Mouse (Mus musculus): ENCODE data around the gene Plekha1. TPM values are rescaled to one million over a fixed set of nuclear protein-coding genes. Genes with fewer than 3 reads are reported as not detected.

Gene Plekha1
- total and polyA plus RNA-seq, 2 experiments from 2014 or later: 51.7 to 94.4 TPM

- Histone ChIP-seq H3K9ac (replicated peaks; ENCODE audit: low read length, poor library complexity, severe bottlenecking) (no peak overlapping the region), H3K27ac (ENCODE audit: low read depth, low read length) (no peak overlapping the region), H3K4me1 (ENCODE audit: insufficient read depth, low read length) (peaks cover 3% of the 10 kb centered on the region; the same call in 1 of the 2 replicates), H3K4me3 (ENCODE audit: low read depth, low read length) (no peak overlapping the region), H3K4me2 (ENCODE audit: low read depth, low read length, poor library complexity, severe bottlenecking) (no peak overlapping the region), H3K9me3 (ENCODE audit: low read length) (no peaks in the 10 kb centered on the region), H3K27me3 (ENCODE audit: insufficient read depth, low read length) (peaks cover 31% of the 10 kb centered on the region), H3K36me3 (ENCODE audit: insufficient read depth, low read length) (no peaks in the 10 kb centered on the region)
- ATAC-seq (ENCODE audit: low FRiP score) (no peak), DNase-seq (ENCODE audit: low spot score) (peak; percentile 17)
- TF ChIP-seq CTCF (IDR thresholded peaks at IDR 0.05): no peak
- 60% methylated on average over 8 of the region's 8 CpGs for WGBS
Measured at GRCm38 (mm10) chr7:130940733-130941132, 75.2 kb downstream of the Plekha1 start.

DNA sequence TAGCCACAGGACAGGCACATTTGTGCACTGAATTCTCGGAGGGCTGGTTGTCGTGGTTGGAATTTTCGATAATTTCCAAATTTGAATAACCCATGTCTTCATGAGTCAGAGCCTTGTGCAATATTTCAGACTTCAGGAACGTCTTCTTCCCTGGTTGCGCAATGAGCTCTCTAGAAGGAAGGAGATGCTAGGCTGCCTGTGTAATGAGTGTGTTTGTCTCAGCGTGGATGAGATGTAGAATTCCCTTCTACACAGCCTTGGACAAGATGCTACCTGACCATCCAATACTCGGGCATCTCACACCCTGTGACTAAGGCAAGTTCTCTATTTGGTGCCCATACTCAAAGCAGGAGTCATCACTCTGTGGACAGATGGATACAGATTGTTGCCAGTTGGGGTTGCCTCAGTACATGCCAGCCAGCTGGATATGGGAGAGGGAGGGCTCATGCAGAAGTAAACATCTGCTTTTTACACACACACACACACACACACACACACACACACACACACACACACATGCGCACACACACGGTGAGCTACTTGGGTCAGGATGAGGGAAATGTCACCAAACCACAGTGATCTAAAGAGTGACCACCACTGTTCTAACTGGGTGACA, 77.8 kb downstream of the Plekha1 start:
- Histone ChIP-seq H3K9me3 (ENCODE audit: low read length) (no peaks in the 10 kb centered on the region), H3K27ac (ENCODE audit: low read depth, low read length) (no peak overlapping the region), H3K9ac (replicated peaks; ENCODE audit: low read length, poor library complexity, severe bottlenecking) (no peak overlapping the region), H3K36me3 (ENCODE audit: insufficient read depth, low read length) (no peaks in the 10 kb centered on the region), H3K4me1 (ENCODE audit: insufficient read depth, low read length) (peaks cover 3% of the 10 kb centered on the region; the same call in 1 of the 2 replicates), H3K27me3 (ENCODE audit: insufficient read depth, low read length) (peaks cover 6% of the 10 kb centered on the region; the same call in 1 of the 2 replicates), H3K4me3 (ENCODE audit: low read depth, low read length) (no peak overlapping the region), H3K4me2 (ENCODE audit: low read depth, low read length, poor library complexity, severe bottlenecking) (no peak overlapping the region)
- WGBS: 89% methylated on average over 8 of the region's 9 CpGs
- ATAC-seq (ENCODE audit: low FRiP score) (no peak), DNase-seq (ENCODE audit: low spot score) (no peak)
- TF ChIP-seq CTCF (IDR thresholded peaks at IDR 0.05): no peak

- Histone ChIP-seq H3K9me3 (ENCODE audit: low read length) (no peaks in the 10 kb centered on the region), H3K4me3 (ENCODE audit: low read depth, low read length) (no peak overlapping the region), H3K36me3 (ENCODE audit: insufficient read depth, low read length) (no peaks in the 10 kb centered on the region), H3K9ac (replicated peaks; ENCODE audit: low read length, poor library complexity, severe bottlenecking) (no peak overlapping the region), H3K27ac (ENCODE audit: low read depth, low read length) (no peak overlapping the region), H3K4me1 (ENCODE audit: insufficient read depth, low read length) (peaks cover 3% of the 10 kb centered on the region; the same call in 1 of the 2 replicates), H3K27me3 (ENCODE audit: insufficient read depth, low read length) (no peaks in the 10 kb centered on the region), H3K4me2 (ENCODE audit: low read depth, low read length, poor library complexity, severe bottlenecking) (no peak overlapping the region)
- no peak for TF ChIP-seq CTCF (IDR thresholded peaks at IDR 0.05)
- ATAC-seq (ENCODE audit: low FRiP score) (no peak), DNase-seq (ENCODE audit: low spot score) (no peak)
- 92% methylated on average over 11 of the region's 11 CpGs for WGBS
Measured at GRCm38 (mm10) chr7:130944766-130945475, 79.4 kb downstream of the Plekha1 start.

GRCm38 (mm10) chr7:130945730-130946129, 80.2 kb downstream of the Plekha1 start:
- no peak overlapping the region for H3K27ac ChIP-seq (ENCODE audit: low read depth, low read length)
- H3K27me3 ChIP-seq (ENCODE audit: insufficient read depth, low read length): no peaks in the 10 kb centered on the region
- WGBS: 89% methylated on average over 3 of the region's 3 CpGs

GRCm38 (mm10) chr7:130946303-130946702, 80.7 kb downstream of the Plekha1 start:
- H3K4me2 ChIP-seq (ENCODE audit: low read depth, low read length, poor library complexity, severe bottlenecking): no peak overlapping the region
- ATAC-seq (ENCODE audit: low FRiP score) (no peak), DNase-seq (ENCODE audit: low spot score) (no peak)
- H3K9me3 ChIP-seq (ENCODE audit: low read length): no peaks in the 10 kb centered on the region
- no peaks in the 10 kb centered on the region for H3K4me1 ChIP-seq (ENCODE audit: insufficient read depth, low read length)
- no peaks in the 10 kb centered on the region for H3K36me3 ChIP-seq (ENCODE audit: insufficient read depth, low read length)
- no peak overlapping the region for H3K9ac ChIP-seq (replicated peaks; ENCODE audit: low read length, poor library complexity, severe bottlenecking)
- H3K4me3 ChIP-seq (ENCODE audit: low read depth, low read length): no peak overlapping the region
- TF ChIP-seq CTCF (IDR thresholded peaks at IDR 0.05): no peak
- no peaks in the 10 kb centered on the region for H3K27me3 ChIP-seq (ENCODE audit: insufficient read depth, low read length)
- 90% methylated on average over 12 of the region's 12 CpGs for WGBS
- H3K27ac ChIP-seq (ENCODE audit: low read depth, low read length): no peak overlapping the region

More at GRCm38 (mm10) chr7:130945730-130946129, 80.2 kb downstream of the Plekha1 start:
- no peak for TF ChIP-seq CTCF (IDR thresholded peaks at IDR 0.05)
- Histone ChIP-seq H3K36me3 (ENCODE audit: insufficient read depth, low read length) (no peaks in the 10 kb centered on the region), H3K4me3 (ENCODE audit: low read depth, low read length) (no peak overlapping the region), H3K9ac (replicated peaks; ENCODE audit: low read length, poor library complexity, severe bottlenecking) (no peak overlapping the region), H3K4me1 (ENCODE audit: insufficient read depth, low read length) (peaks cover 2% of the 10 kb centered on the region; the same call in 1 of the 2 replicates), H3K9me3 (ENCODE audit: low read length) (no peaks in the 10 kb centered on the region), H3K4me2 (ENCODE audit: low read depth, low read length, poor library complexity, severe bottlenecking) (no peak overlapping the region)
- DNase-seq (ENCODE audit: low spot score) (no peak), ATAC-seq (ENCODE audit: low FRiP score) (no peak)

DNA sequence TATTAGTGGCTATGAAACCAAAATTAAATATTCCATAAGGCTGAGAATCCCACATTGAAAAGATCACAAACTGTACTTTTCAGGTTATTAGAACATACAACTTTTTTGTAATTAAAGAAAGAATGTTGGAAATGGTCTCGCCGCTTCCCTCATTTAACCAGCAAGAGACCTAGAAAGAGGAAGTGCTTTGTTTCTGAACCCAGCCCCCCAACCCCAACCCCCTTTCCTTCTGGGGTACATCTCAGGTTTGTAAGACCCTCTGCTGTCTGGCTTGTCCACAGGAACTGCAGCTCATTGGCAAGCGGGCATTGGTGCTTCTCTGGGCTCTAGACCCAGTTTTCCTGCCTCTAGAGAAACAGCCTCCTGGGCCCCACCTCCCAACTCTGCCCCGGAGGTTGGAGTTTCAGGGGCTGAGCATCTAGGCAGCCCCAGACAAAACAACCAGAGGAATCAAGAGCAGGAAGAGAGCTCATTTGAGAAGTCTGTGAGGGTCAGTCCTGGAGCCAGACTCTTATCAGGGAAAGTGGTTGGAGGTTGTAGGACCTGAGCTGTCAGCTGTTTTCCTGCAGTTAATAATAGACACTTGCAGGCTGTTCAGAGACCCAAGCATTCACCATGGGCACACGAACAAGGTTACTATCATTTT, 83.1 kb downstream of the Plekha1 start:
- 60% methylated on average over 5 of the region's 5 CpGs for WGBS
- Histone ChIP-seq H3K36me3 (ENCODE audit: insufficient read depth, low read length) (no peaks in the 10 kb centered on the region), H3K4me1 (ENCODE audit: insufficient read depth, low read length) (no peaks in the 10 kb centered on the region), H3K27me3 (ENCODE audit: insufficient read depth, low read length) (no peaks in the 10 kb centered on the region), H3K4me2 (ENCODE audit: low read depth, low read length, poor library complexity, severe bottlenecking) (no peak overlapping the region), H3K9me3 (ENCODE audit: low read length) (no peaks in the 10 kb centered on the region), H3K4me3 (ENCODE audit: low read depth, low read length) (no peak overlapping the region), H3K9ac (replicated peaks; ENCODE audit: low read length, poor library complexity, severe bottlenecking) (no peak overlapping the region), H3K27ac (ENCODE audit: low read depth, low read length) (no peak overlapping the region)
- ATAC-seq (ENCODE audit: low FRiP score) (no peak), DNase-seq (ENCODE audit: low spot score) (no peak)
- TF ChIP-seq CTCF (IDR thresholded peaks at IDR 0.05): no peak
